Mouse (Mus musculus): ENCODE data around the gene Rnf212b.

- TF ChIP-seq GATA1 (IDR thresholded peaks at IDR 0.05; ENCODE audit: borderline replicate concordance, low read length) (no peak), FLI1 (IDR thresholded peaks at IDR 0.05; ENCODE audit: low read length) (no peak)
Measured at GRCm38 (mm10) chr14:54876539-54877047, 62.7 kb downstream of the Rnf212b start.
